Mouse (Mus musculus): ENCODE results near the gene Trpv2. TPM values are rescaled to one million over a fixed set of nuclear protein-coding genes. Genes with fewer than 3 reads are reported as not detected.

The Trpv2 gene
- total and polyA plus RNA-seq, 3 experiments: 39.2 to 58.7 (median 46.2) TPM

DNA sequence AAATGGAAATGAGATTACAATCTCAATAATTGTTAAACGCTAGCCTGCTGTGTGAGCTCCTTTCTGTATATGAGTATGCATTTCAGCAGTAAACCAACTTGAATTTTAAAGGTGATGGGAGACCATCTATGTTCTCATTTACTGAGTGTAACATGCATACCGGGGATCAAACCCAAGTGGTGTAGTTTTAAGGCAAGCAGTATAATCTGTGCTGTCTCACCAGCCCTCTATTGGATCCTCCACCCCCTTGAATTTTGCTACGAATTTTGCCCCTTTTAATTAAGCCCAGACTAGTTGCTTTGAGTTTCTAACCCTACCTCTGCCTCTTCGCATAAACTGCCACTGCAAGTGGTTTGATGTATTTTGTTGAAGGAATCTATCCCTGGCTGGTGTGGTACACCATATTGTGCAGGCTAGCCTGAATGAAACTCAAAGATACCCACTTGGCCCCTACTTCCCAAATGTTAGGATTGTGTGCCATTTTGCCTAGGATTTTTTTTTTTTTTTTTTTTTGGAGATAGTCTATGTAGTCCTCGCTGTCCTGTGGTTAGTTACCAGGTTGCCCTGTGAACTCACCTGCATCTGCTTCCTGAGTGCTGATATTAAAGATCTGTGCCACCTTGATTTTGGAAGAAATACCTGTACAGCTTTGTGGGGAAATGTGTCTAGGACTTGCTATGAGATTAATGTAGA is 20.0 kb upstream of the Trpv2 start:
- dilution Hi-C loops (cut with MboI; ENCODE audit: extremely low pct_ligation_motif_present, extremely low pct_unique_long_range_greater_than_20kb, low sequenced_read_pairs) (no loop called here), in situ Hi-C loops (cut with MboI; ENCODE audit: low pct_ligation_motif_present, low pct_unique_long_range_greater_than_20kb, low sequenced_read_pairs) (no loop called here)

GRCm38 (mm10) chr11:62554934-62555517 is 19.3 kb upstream of the Trpv2 start:
- TF ChIP-seq MXI1 (IDR thresholded peaks at IDR 0.05; ENCODE audit: low read depth, low read length) (no peak), HCFC1 (IDR thresholded peaks at IDR 0.05; ENCODE audit: low read depth, low read length) (no peak), MYC (IDR thresholded peaks at IDR 0.05; ENCODE audit: low read depth, low read length) (0 out of 2 replicates have a peak, but pooled peaks have one; percentile 34), CTCF (conservative IDR thresholded peaks at IDR 0.05 in 1 of 2, IDR thresholded peaks at IDR 0.05 in 1 of 2; ENCODE audit: low read depth in 2 of 2, low read length in 2 of 2) (no peak), CHD1 (IDR thresholded peaks at IDR 0.05; ENCODE audit: low read depth, low read length) (0 out of 2 replicates have a peak, but pooled peaks have one; percentile 2), USF1 (IDR thresholded peaks at IDR 0.05; ENCODE audit: low read depth, low read length) (no peak), POLR2A (IDR thresholded peaks at IDR 0.05; ENCODE audit: low read depth, low read length) (no peak; the same call in 1 of the 2 replicates), MAFK (IDR thresholded peaks at IDR 0.05; ENCODE audit: insufficient replicate concordance, low read length) (0 out of 2 replicates have a peak, but pooled peaks have one; percentile 4), POLR2AphosphoS2 (IDR thresholded peaks at IDR 0.05; ENCODE audit: low read depth, low read length) (peak; percentile 79), CHD2 (IDR thresholded peaks at IDR 0.05; ENCODE audit: low read length) (0 out of 2 replicates have a peak, but pooled peaks have one; percentile 8), NELFE (IDR thresholded peaks at IDR 0.05; ENCODE audit: low read depth, low read length) (peak; percentile 37; the same call in 1 of the 2 replicates), ZMIZ1 (IDR thresholded peaks at IDR 0.05; ENCODE audit: low read depth, low read length) (0 out of 2 replicates have a peak, but pooled peaks have one; percentile 47)
- Histone ChIP-seq H3K4me3 (replicated peaks in 1 of 3; ENCODE audit: low read depth in 2 of 3, low read length in 2 of 3, poor library complexity in 1 of 3) (no peak overlapping the region), H3K9ac (ENCODE audit: insufficient read depth, low read depth) (peak overlapping the region; percentile 89), H3K9me3 (replicated peaks; ENCODE audit: low read length) (no peaks in the 10 kb centered on the region), H3K4me2 (ENCODE audit: insufficient read depth, low read depth, poor library complexity, severe bottlenecking) (peak overlapping the region; percentile 99), H3K36me3 (replicated peaks in 1 of 2; ENCODE audit: control insufficient read depth in 1 of 2, insufficient read depth in 1 of 2, low read length in 1 of 2) (peaks cover 18 to 24% of the 10 kb centered on the region in 2 experiments), H3K27me3 (replicated peaks) (no peaks in the 10 kb centered on the region), H3K4me1 (ENCODE audit: control insufficient read depth in 1 of 2, insufficient read depth in 2 of 2) (peaks cover 6 to 41% of the 10 kb centered on the region in 2 experiments; a peak in 3 of 4 replicates), H3K27ac (ENCODE audit: insufficient read depth, low read depth) (no peak overlapping the region), H3K79me2 (replicated peaks; ENCODE audit: control insufficient read depth, extremely low read depth, insufficient read depth, poor library complexity, severe bottlenecking) (peaks cover 31% of the 10 kb centered on the region)
- DNase-seq (ENCODE audit: extremely low read depth): no peak
- dilution Hi-C loops (cut with MboI; ENCODE audit: extremely low pct_ligation_motif_present, extremely low pct_unique_long_range_greater_than_20kb, low sequenced_read_pairs) (no loop called here), in situ Hi-C loops (cut with MboI; ENCODE audit: low pct_ligation_motif_present, low pct_unique_long_range_greater_than_20kb, low sequenced_read_pairs) (no loop called here)

More for the DNA sequence above, 20.0 kb upstream of the Trpv2 start:
- Histone ChIP-seq H3K27me3 (replicated peaks) (no peaks in the 10 kb centered on the region), H3K4me2 (ENCODE audit: insufficient read depth, low read depth, poor library complexity, severe bottlenecking) (peak overlapping the region; percentile 99), H3K9me3 (replicated peaks; ENCODE audit: low read length) (no peaks in the 10 kb centered on the region), H3K4me3 (replicated peaks in 1 of 3; ENCODE audit: low read depth in 2 of 3, low read length in 2 of 3, poor library complexity in 1 of 3) (peak overlapping the region; percentile 33 to 84 (median 56)), H3K27ac (ENCODE audit: insufficient read depth, low read depth) (no peak overlapping the region), H3K36me3 (replicated peaks in 1 of 2; ENCODE audit: control insufficient read depth in 1 of 2, insufficient read depth in 1 of 2, low read length in 1 of 2) (peaks cover 18 to 24% of the 10 kb centered on the region in 2 experiments), H3K79me2 (replicated peaks; ENCODE audit: control insufficient read depth, extremely low read depth, insufficient read depth, poor library complexity, severe bottlenecking) (peaks cover 31% of the 10 kb centered on the region), H3K9ac (ENCODE audit: insufficient read depth, low read depth) (peak overlapping the region; percentile 89), H3K4me1 (ENCODE audit: control insufficient read depth in 1 of 2, insufficient read depth in 2 of 2) (peaks cover 6 to 37% of the 10 kb centered on the region in 2 experiments; a peak in 3 of 4 replicates)
- DNase-seq (ENCODE audit: extremely low read depth): no peak
- no peak for TF ChIP-seq MAX (IDR thresholded peaks at IDR 0.05; ENCODE audit: low read length)
- TF ChIP-seq CHD2 (IDR thresholded peaks at IDR 0.05; ENCODE audit: low read length): peak; percentile 42; the same call in 1 of the 2 replicates
- TF ChIP-seq ZNF384 (IDR thresholded peaks at IDR 0.05; ENCODE audit: low read depth, low read length): peak; percentile 68
- TF ChIP-seq MAZ (IDR thresholded peaks at IDR 0.05; ENCODE audit: low read depth, low read length): no peak
- no peak for TF ChIP-seq NRF1 (IDR thresholded peaks at IDR 0.05; ENCODE audit: low read depth, low read length)
- TF ChIP-seq USF1 (IDR thresholded peaks at IDR 0.05; ENCODE audit: low read depth, low read length): no peak
- TF ChIP-seq ZMIZ1 (IDR thresholded peaks at IDR 0.05; ENCODE audit: low read depth, low read length): peak; percentile 58; the same call in 1 of the 2 replicates
- TF ChIP-seq RCOR1 (conservative IDR thresholded peaks at IDR 0.05; ENCODE audit: low read depth, low read length): peak; percentile 57
- no peak for TF ChIP-seq E2F4 (IDR thresholded peaks at IDR 0.05; ENCODE audit: insufficient replicate concordance, low read depth, low read length)
- no peak for TF ChIP-seq GABPA (IDR thresholded peaks at IDR 0.05; ENCODE audit: insufficient replicate concordance, low read depth, low read length)
- TF ChIP-seq SIN3A (IDR thresholded peaks at IDR 0.05; ENCODE audit: low read length): peak; percentile 57
- TF ChIP-seq IRF4 (IDR thresholded peaks at IDR 0.05; ENCODE audit: low read depth, low read length): no peak
- TF ChIP-seq NELFE (IDR thresholded peaks at IDR 0.05; ENCODE audit: low read depth, low read length): 0 out of 2 replicates have a peak, but pooled peaks have one; percentile 14
- TF ChIP-seq UBTF (IDR thresholded peaks at IDR 0.05; ENCODE audit: low read depth, low read length): no peak
- TF ChIP-seq SMC3 (IDR thresholded peaks at IDR 0.05; ENCODE audit: low read depth, low read length): peak; percentile 18; the same call in 1 of the 2 replicates
- TF ChIP-seq POLR2AphosphoS2 (IDR thresholded peaks at IDR 0.05; ENCODE audit: low read depth, low read length): peak; percentile 91
- TF ChIP-seq MYC (IDR thresholded peaks at IDR 0.05; ENCODE audit: low read depth, low read length): no peak
- no peak for TF ChIP-seq PAX5 (IDR thresholded peaks at IDR 0.05; ENCODE audit: low read length)
- TF ChIP-seq CHD1 (IDR thresholded peaks at IDR 0.05; ENCODE audit: low read depth, low read length): 0 out of 2 replicates have a peak, but pooled peaks have one; percentile 17
- no peak for TF ChIP-seq KAT2A (IDR thresholded peaks at IDR 0.05; ENCODE audit: insufficient replicate concordance, low read length)
- 0 out of 2 replicates have a peak, but pooled peaks have one; percentile 6 for TF ChIP-seq TBP (conservative IDR thresholded peaks at IDR 0.05; ENCODE audit: low read depth, low read length)
- TF ChIP-seq TCF12 (IDR thresholded peaks at IDR 0.05; ENCODE audit: low read depth, low read length): 0 out of 2 replicates have a peak, but pooled peaks have one; percentile 16
- no peak for TF ChIP-seq EP300 (IDR thresholded peaks at IDR 0.05; ENCODE audit: low read length)
- TF ChIP-seq CTCF (conservative IDR thresholded peaks at IDR 0.05 in 1 of 2, IDR thresholded peaks at IDR 0.05 in 1 of 2; ENCODE audit: low read depth in 2 of 2, low read length in 2 of 2): no peak
- peak; percentile 41; the same call in 1 of the 2 replicates for TF ChIP-seq MXI1 (IDR thresholded peaks at IDR 0.05; ENCODE audit: low read depth, low read length)
- TF ChIP-seq ETS1 (conservative IDR thresholded peaks at IDR 0.05; ENCODE audit: low read depth, low read length): 0 out of 2 replicates have a peak, but pooled peaks have one; percentile 9

Data from CH12.LX (cell line).